Mouse (Mus musculus): ENCODE data around the gene Fam32a. TPM values are rescaled to one million over a fixed set of nuclear protein-coding genes. Genes with fewer than 3 reads are reported as not detected.

The Fam32a gene
- total and polyA plus RNA-seq, 3 experiments = 33.1 to 43.0 (median 34.6) TPM

- H3K4me1 ChIP-seq (ENCODE audit: control insufficient read depth in 1 of 2, insufficient read depth in 2 of 2) = peaks cover 6 to 39% of the 10 kb centered on the region in 2 experiments; a peak in 3 of 4 replicates
- H3K27me3 ChIP-seq (replicated peaks) = no peaks in the 10 kb centered on the region
- dilution Hi-C loops (cut with MboI; ENCODE audit: extremely low pct_ligation_motif_present, extremely low pct_unique_long_range_greater_than_20kb, low sequenced_read_pairs) (no loop called here), in situ Hi-C loops (cut with MboI; ENCODE audit: low pct_ligation_motif_present, low pct_unique_long_range_greater_than_20kb, low sequenced_read_pairs) (no loop called here)
- peaks cover 7 to 18% of the 10 kb centered on the region in 2 experiments for H3K36me3 ChIP-seq (replicated peaks in 1 of 2; ENCODE audit: control insufficient read depth in 1 of 2, insufficient read depth in 1 of 2, low read length in 1 of 2)
- no peak overlapping the region for H3K27ac ChIP-seq (ENCODE audit: insufficient read depth, low read depth)
- no peak overlapping the region for H3K9ac ChIP-seq (ENCODE audit: insufficient read depth, low read depth)
- TF ChIP-seq CHD2 (IDR thresholded peaks at IDR 0.05; ENCODE audit: low read length) = no peak
- TF ChIP-seq ETS1 (conservative IDR thresholded peaks at IDR 0.05; ENCODE audit: low read depth, low read length) = no peak
- no peak for TF ChIP-seq HCFC1 (IDR thresholded peaks at IDR 0.05; ENCODE audit: low read depth, low read length)
- TF ChIP-seq ZMIZ1 (IDR thresholded peaks at IDR 0.05; ENCODE audit: low read depth, low read length) = no peak
- TF ChIP-seq CTCF (conservative IDR thresholded peaks at IDR 0.05 in 1 of 2, IDR thresholded peaks at IDR 0.05 in 1 of 2; ENCODE audit: low read depth in 2 of 2, low read length in 2 of 2) = no peak
- no peak for TF ChIP-seq BHLHE40 (IDR thresholded peaks at IDR 0.05; ENCODE audit: low read depth, low read length)
- no peak for TF ChIP-seq JUN (IDR thresholded peaks at IDR 0.05; ENCODE audit: insufficient read depth, low read depth, low read length)
- TF ChIP-seq MAX (IDR thresholded peaks at IDR 0.05; ENCODE audit: low read length) = no peak
- TF ChIP-seq MYC (IDR thresholded peaks at IDR 0.05; ENCODE audit: low read depth, low read length) = no peak
- no peak for TF ChIP-seq MXI1 (IDR thresholded peaks at IDR 0.05; ENCODE audit: low read depth, low read length)
- no peak for TF ChIP-seq USF1 (IDR thresholded peaks at IDR 0.05; ENCODE audit: low read depth, low read length)
- no peak for TF ChIP-seq SMC3 (IDR thresholded peaks at IDR 0.05; ENCODE audit: low read depth, low read length)
- no peak for TF ChIP-seq CHD1 (IDR thresholded peaks at IDR 0.05; ENCODE audit: low read depth, low read length)
- no peak for TF ChIP-seq ZKSCAN1 (IDR thresholded peaks at IDR 0.05; ENCODE audit: borderline replicate concordance, low read depth, low read length)
- TF ChIP-seq PAX5 (IDR thresholded peaks at IDR 0.05; ENCODE audit: low read length) = no peak
- TF ChIP-seq KAT2A (IDR thresholded peaks at IDR 0.05; ENCODE audit: insufficient replicate concordance, low read length) = no peak
- no peak overlapping the region for H3K4me2 ChIP-seq (ENCODE audit: insufficient read depth, low read depth, poor library complexity, severe bottlenecking)
- no peaks in the 10 kb centered on the region for H3K9me3 ChIP-seq (replicated peaks; ENCODE audit: low read length)
- H3K79me2 ChIP-seq (replicated peaks; ENCODE audit: control insufficient read depth, extremely low read depth, insufficient read depth, poor library complexity, severe bottlenecking) = no peaks in the 10 kb centered on the region
- no peak for DNase-seq (ENCODE audit: extremely low read depth)
- H3K4me3 ChIP-seq (replicated peaks in 1 of 3; ENCODE audit: low read depth in 2 of 3, low read length in 2 of 3, poor library complexity in 1 of 3) = no peak overlapping the region
These were observed 41.9 kb downstream of the Fam32a start for GRCm38 (mm10) chr8:72261431-72261830.

DNA sequence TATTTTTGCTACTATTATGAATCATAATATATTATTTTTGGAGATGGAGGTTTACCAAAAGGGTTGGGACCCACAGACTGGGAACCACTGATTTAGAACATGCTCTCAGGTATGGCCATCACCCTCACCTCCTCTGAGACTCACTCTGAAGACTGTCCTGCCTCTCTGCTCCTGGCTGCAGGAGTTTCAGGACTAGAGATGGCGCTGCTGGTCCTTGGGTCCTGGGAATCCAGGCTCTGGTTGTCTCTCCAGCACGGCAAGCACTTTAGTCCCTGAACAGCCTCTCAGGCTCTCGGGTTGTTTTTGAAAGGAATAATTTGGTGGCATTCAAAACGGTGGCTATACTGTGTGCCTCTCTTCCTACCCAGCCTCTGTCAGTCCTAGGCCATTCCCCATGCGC lies 42.3 kb downstream of the Fam32a start:
- in situ Hi-C loops (cut with MboI; ENCODE audit: low pct_ligation_motif_present, low pct_unique_long_range_greater_than_20kb, low sequenced_read_pairs) = no loop called here
- dilution Hi-C loops (cut with MboI; ENCODE audit: extremely low pct_ligation_motif_present, extremely low pct_unique_long_range_greater_than_20kb, low sequenced_read_pairs) = no loop called here
- no peak overlapping the region for H3K4me3 ChIP-seq (replicated peaks in 1 of 3; ENCODE audit: low read depth in 2 of 3, low read length in 2 of 3, poor library complexity in 1 of 3)

More for the DNA sequence above, 42.3 kb downstream of the Fam32a start:
- Histone ChIP-seq H3K27ac (ENCODE audit: insufficient read depth, low read depth) (no peak overlapping the region), H3K9ac (ENCODE audit: insufficient read depth, low read depth) (no peak overlapping the region), H3K4me2 (ENCODE audit: insufficient read depth, low read depth, poor library complexity, severe bottlenecking) (no peak overlapping the region), H3K79me2 (replicated peaks; ENCODE audit: control insufficient read depth, extremely low read depth, insufficient read depth, poor library complexity, severe bottlenecking) (no peaks in the 10 kb centered on the region), H3K4me1 (ENCODE audit: control insufficient read depth in 1 of 2, insufficient read depth in 2 of 2) (peaks cover 6 to 39% of the 10 kb centered on the region in 2 experiments; a peak in 3 of 4 replicates), H3K9me3 (replicated peaks; ENCODE audit: low read length) (no peaks in the 10 kb centered on the region), H3K27me3 (replicated peaks) (no peaks in the 10 kb centered on the region), H3K36me3 (replicated peaks in 1 of 2; ENCODE audit: control insufficient read depth in 1 of 2, insufficient read depth in 1 of 2, low read length in 1 of 2) (peaks cover 5 to 14% of the 10 kb centered on the region in 2 experiments)
- TF ChIP-seq RAD21 (IDR thresholded peaks at IDR 0.05; ENCODE audit: low read depth, low read length) = peak; percentile 51
- peak in 1 of 2 experiments; percentile 57; a peak in 2 of 4 replicates for TF ChIP-seq CTCF (conservative IDR thresholded peaks at IDR 0.05 in 1 of 2, IDR thresholded peaks at IDR 0.05 in 1 of 2; ENCODE audit: low read depth in 2 of 2, low read length in 2 of 2)
- no peak for TF ChIP-seq ZMIZ1 (IDR thresholded peaks at IDR 0.05; ENCODE audit: low read depth, low read length)
- no peak for TF ChIP-seq MAFK (IDR thresholded peaks at IDR 0.05; ENCODE audit: insufficient replicate concordance, low read length)
- TF ChIP-seq KAT2A (IDR thresholded peaks at IDR 0.05; ENCODE audit: insufficient replicate concordance, low read length) = no peak
- TF ChIP-seq USF2 (conservative IDR thresholded peaks at IDR 0.05; ENCODE audit: low read depth, low read length) = no peak
- TF ChIP-seq SMC3 (IDR thresholded peaks at IDR 0.05; ENCODE audit: low read depth, low read length) = peak; percentile 61
- no peak for DNase-seq (ENCODE audit: extremely low read depth)

Measured in CH12.LX (cell line).